Mouse (Mus musculus): Measurements from ENCODE around the gene Cnnm2.

DNA sequence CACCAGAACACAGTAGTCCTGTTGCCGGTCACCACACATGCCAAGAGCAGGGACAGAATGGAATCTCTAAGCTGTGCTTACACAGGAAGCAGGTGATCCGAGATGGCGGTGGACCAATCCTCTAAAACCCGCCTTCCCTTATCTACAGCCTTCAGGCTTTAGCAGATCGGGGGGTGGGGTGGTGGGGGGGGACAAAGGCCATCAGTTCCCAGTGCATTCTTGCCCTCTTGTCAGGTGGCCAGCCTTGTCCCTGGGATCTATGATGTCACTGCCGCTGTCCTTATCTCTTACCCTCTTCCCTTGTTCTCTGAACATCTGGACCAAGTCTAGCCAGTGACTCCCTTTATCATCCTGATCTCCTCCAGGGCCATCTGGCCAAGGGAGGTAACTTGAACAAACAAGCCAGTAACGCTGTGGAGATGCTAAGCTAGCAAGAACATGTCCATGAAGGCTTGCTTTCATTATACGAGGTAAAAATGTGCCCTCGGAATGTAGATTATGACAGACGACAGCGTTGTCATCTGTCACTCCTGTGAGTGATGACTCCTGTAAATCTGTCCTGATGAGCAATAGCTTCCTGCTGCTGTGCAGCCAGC, 33.4 kb upstream of the Cnnm2 start:
- TF ChIP-seq GATA1 (IDR thresholded peaks at IDR 0.05; ENCODE audit: borderline replicate concordance, low read length) = no peak
- TF ChIP-seq FLI1 (IDR thresholded peaks at IDR 0.05; ENCODE audit: low read length) = no peak
